Mouse (Mus musculus) heart, postnatal 0 days (tissue): ENCODE results near the gene Cluh. TPM values are rescaled to one million over a fixed set of nuclear protein-coding genes. Genes with fewer than 3 reads are reported as not detected.

Experiments used
- ATAC-seq: fragments of 200-750 bp; cut with Nextera tagmentation; 2 replicates; pipeline ENCODE4 v1.8.0; 2017; ENCODE audit warnings: low read depth, moderate number of reproducible peaks, moderate library complexity; ENCODE audit not compliant: insufficient read depth
- DNase-seq: peaks from one replicate; pipeline ENCODE4 v3.0.0-alpha.2; 2016; ENCODE audit warnings: low spot score
- H3K27ac ChIP-seq: fragments of 300-500 bp; sonication (generic); 2 replicates; pipeline ENCODE4 v1.5.1; 2014; ENCODE audit warnings: low read depth, mild to moderate bottlenecking
- H3K27me3 ChIP-seq: fragments of 300-500 bp; sonication (generic); 2 replicates; pipeline ENCODE4 v1.6.1; 2014; ENCODE audit warnings: low read length, mixed read lengths; ENCODE audit not compliant: control insufficient read depth, insufficient read depth
- H3K36me3 ChIP-seq: fragments of 300-500 bp; sonication (generic); replicated peaks from 2 replicates; pipeline ENCODE4 v1.6.1; 2014; ENCODE audit warnings: low read length, mixed read lengths; ENCODE audit not compliant: control insufficient read depth, insufficient read depth
- H3K4me1 ChIP-seq: fragments of 300-500 bp; sonication (generic); 2 replicates; pipeline ENCODE4 v1.6.1; 2014; ENCODE audit warnings: antibody characterized with exemption; ENCODE audit not compliant: control insufficient read depth, insufficient read depth
- H3K4me2 ChIP-seq: fragments of 300-500 bp; sonication (generic); 2 replicates; pipeline ENCODE4 v1.6.1; 2014; ENCODE audit warnings: low read depth, mild to moderate bottlenecking, low read length, moderate library complexity
- H3K4me3 ChIP-seq: fragments of 300-500 bp; sonication (generic); 2 replicates; pipeline ENCODE4 v1.5.1; 2014; ENCODE audit warnings: low read depth, low read length
- H3K9ac ChIP-seq: fragments of 300-500 bp; sonication (generic); replicated peaks from 2 replicates; pipeline ENCODE4 v1.6.1; 2014; ENCODE audit warnings: low read depth, low read length, mixed read lengths
- H3K9me3 ChIP-seq: fragments of 300-500 bp; sonication (generic); replicated peaks from 2 replicates; pipeline ENCODE4 v1.6.1; 2016; ENCODE audit warnings: low read length; ENCODE audit not compliant: control insufficient read depth
- CTCF ChIP-seq: IDR thresholded peaks from 2 replicates; pipeline ENCODE4 v1.5.1; 2016; ENCODE audit warnings: antibody characterized with exemption, control low read depth, low read depth
- EP300 ChIP-seq: IDR thresholded peaks from 2 replicates; pipeline ENCODE4 v1.6.1; 2016; ENCODE audit warnings: antibody characterized with exemption, low read depth
- WGBS: fragments of 180-500 bp; shearing (Covaris S2); extraction: QIAGEN DNeasy Blood & Tissue Kit; methylation state at CpG from one replicate; pipeline ENCODE4 v1.1.7; 2014; 5-methylcytosine and 5-hydroxymethylcytosine counted together
- polyA plus RNA-seq: library from polyadenylated mRNA; unstranded; fragments of >200 nt; fragmentation: Nextera tagmentation; extraction: Ambion mirVana; gene quantifications from 2 replicates; pipeline ENCODE4 v1.2.1, GENCODE M21; 2015
- total RNA-seq: library from RNA; depleted of rRNA; stranded (reverse); fragments of >200 nt; gene quantifications from 2 replicates; pipeline ENCODE4 v1.2.3, GENCODE M21; 2014; ENCODE audit warnings: low replicate concordance

The Cluh gene
- total and polyA plus RNA-seq, 2 experiments from 2014 or later = 61.4 to 241 TPM

- Histone ChIP-seq H3K27ac (no peak overlapping the region), H3K4me2 (no peak overlapping the region), H3K9ac (no peak overlapping the region), H3K27me3 (no peaks in the 10 kb centered on the region), H3K36me3 (peaks cover 99% of the 10 kb centered on the region), H3K4me3 (no peak overlapping the region), H3K9me3 (no peaks in the 10 kb centered on the region), H3K4me1 (no peaks in the 10 kb centered on the region)
- DNase-seq (no peak), ATAC-seq (no peak)
- 89% methylated on average over 17 of the region's 17 CpGs for WGBS
- no peak for TF ChIP-seq CTCF
- TF ChIP-seq EP300 = no peak
These were observed 16.5 kb downstream of the Cluh start for GRCm38 (mm10) chr11:74665631-74666283.

GRCm38 (mm10) chr11:74666284-74666652, 17.0 kb downstream of the Cluh start:
- 91% methylated on average over 5 of the region's 5 CpGs for WGBS
- no peak for TF ChIP-seq EP300
- TF ChIP-seq CTCF = no peak
- no peak overlapping the region for H3K9ac ChIP-seq
- no peak for DNase-seq
- no peaks in the 10 kb centered on the region for H3K4me1 ChIP-seq
- peaks cover 94% of the 10 kb centered on the region for H3K36me3 ChIP-seq
- H3K27me3 ChIP-seq = no peaks in the 10 kb centered on the region
- H3K27ac ChIP-seq = no peak overlapping the region
- ATAC-seq = no peak
- H3K4me2 ChIP-seq = no peak overlapping the region
- H3K9me3 ChIP-seq = no peaks in the 10 kb centered on the region
- no peak overlapping the region for H3K4me3 ChIP-seq

GRCm38 (mm10) chr11:74666776-74667581, 17.7 kb downstream of the Cluh start:
- H3K9me3 ChIP-seq = no peaks in the 10 kb centered on the region
- DNase-seq (no peak), ATAC-seq (no peak)
- no peaks in the 10 kb centered on the region for H3K4me1 ChIP-seq
- H3K27me3 ChIP-seq = no peaks in the 10 kb centered on the region
- no peak overlapping the region for H3K4me2 ChIP-seq
- H3K4me3 ChIP-seq = no peak overlapping the region
- WGBS = 96% methylated on average over 14 of the region's 14 CpGs
- H3K9ac ChIP-seq = no peak overlapping the region
- H3K36me3 ChIP-seq = peaks cover 87% of the 10 kb centered on the region
- H3K27ac ChIP-seq = no peak overlapping the region
- TF ChIP-seq EP300 (no peak), CTCF (no peak)

GRCm38 (mm10) chr11:74667582-74668010, 18.3 kb downstream of the Cluh start:
- no peaks in the 10 kb centered on the region for H3K27me3 ChIP-seq
- H3K9ac ChIP-seq = no peak overlapping the region
- H3K27ac ChIP-seq = no peak overlapping the region
- no peaks in the 10 kb centered on the region for H3K4me1 ChIP-seq
- ATAC-seq (no peak), DNase-seq (no peak)
- WGBS = 95% methylated on average over 13 of the region's 13 CpGs
- H3K4me2 ChIP-seq = no peak overlapping the region
- TF ChIP-seq CTCF (no peak), EP300 (no peak)
- no peak overlapping the region for H3K4me3 ChIP-seq
- H3K9me3 ChIP-seq = no peaks in the 10 kb centered on the region
- H3K36me3 ChIP-seq = peaks cover 81% of the 10 kb centered on the region

GRCm38 (mm10) chr11:74668466-74668865, 19.2 kb downstream of the Cluh start:
- H3K36me3 ChIP-seq = peaks cover 72% of the 10 kb centered on the region
- DNase-seq = no peak
- no peaks in the 10 kb centered on the region for H3K4me1 ChIP-seq
- no peak overlapping the region for H3K4me3 ChIP-seq
- H3K27ac ChIP-seq = no peak overlapping the region
- H3K9me3 ChIP-seq = no peaks in the 10 kb centered on the region
- H3K9ac ChIP-seq = no peak overlapping the region
- TF ChIP-seq EP300 (no peak), CTCF (no peak)
- WGBS = 88% methylated on average over 5 of the region's 5 CpGs
- no peak for ATAC-seq
- H3K27me3 ChIP-seq = no peaks in the 10 kb centered on the region
- no peak overlapping the region for H3K4me2 ChIP-seq
